Mouse (Mus musculus) Patski (cell line): ENCODE results near the gene Gdf7. TPM values are rescaled to one million over a fixed set of nuclear protein-coding genes. Genes with fewer than 3 reads are reported as not detected.

Source experiments
- ATAC-seq: fragments of 100-300 bp; one replicate; pipeline ENCODE4 v1.8.0; 2021
- CTCF ChIA-PET: fragments of 350-600 bp; sonication (Branson Sonifier 250); formaldehyde crosslinking; loops from one replicate; lab custom pipeline; 2022; ENCODE audit warnings: inconsistent platforms; lab: Charles Lee
- POLR2A ChIA-PET: fragments of 350-600 bp; sonication (Branson Sonifier 250); formaldehyde crosslinking; loops from one replicate; lab custom pipeline; 2022; ENCODE audit warnings: antibody characterized with exemption, inconsistent platforms; lab: Charles Lee
- DNase-seq: peaks from one replicate; pipeline ENCODE4 v3.0.0-alpha.2; 2011; ENCODE audit warnings: low read depth, low spot score
- H3K27me3 ChIP-seq: fragments of 371-371 bp; one replicate; pipeline ENCODE4 v1.5.1; 2021
- CTCF ChIP-seq: fragments of 100-300 bp; IDR thresholded peaks from one replicate; pipeline ENCODE4 v1.5.1; 2021
- in situ Hi-C: fragments of 300-500 bp; cut with MboI; formaldehyde crosslinking; loops from 3 replicates; pipeline ENCODE4 v1.11.1; 2018; ENCODE audit warnings: low pct_unique_long_range_greater_than_20kb, mixed read lengths
- polyA plus RNA-seq: library from polyadenylated mRNA; unstranded; gene quantifications from one replicate; pipeline ENCODE4 v1.2.3, GENCODE M21; 2021

The Gdf7 gene
- not detected for polyA plus RNA-seq

DNA sequence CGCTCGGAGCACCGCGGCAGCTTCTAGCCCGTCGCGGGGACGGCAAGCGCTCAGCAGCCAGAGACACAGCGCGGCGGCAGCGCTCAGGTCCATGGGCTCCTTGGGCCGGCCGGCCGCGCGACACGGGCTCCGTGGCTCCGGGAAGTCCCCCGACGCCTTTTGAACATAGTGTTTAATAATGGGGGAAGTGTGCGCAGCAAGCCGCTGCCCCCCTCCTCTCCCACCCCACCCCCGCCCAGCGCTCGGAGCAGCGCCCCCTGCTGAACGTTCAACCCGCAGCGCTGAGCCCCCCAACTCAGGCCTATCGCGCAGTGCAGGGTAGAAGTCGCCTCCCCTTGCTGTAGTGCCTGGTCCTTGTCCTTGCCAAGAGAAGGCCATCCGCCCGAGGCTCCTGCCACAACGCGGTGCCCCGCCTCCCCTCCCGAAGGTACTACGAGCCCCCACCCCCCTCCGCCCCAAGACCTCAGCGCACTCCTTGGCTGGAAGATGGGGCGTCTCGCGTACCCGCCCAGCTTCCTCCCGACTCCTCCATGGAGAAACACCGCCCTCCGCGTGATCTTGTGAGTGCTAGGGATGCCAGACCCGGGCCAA is at the start of gene Gdf7:
Gene Gdf7, minus strand, starts transcription at position 114 of the 591 bp plus-strand sequence.
- no peak for DNase-seq
- peaks cover 59% of the 10 kb centered on the region for H3K27me3 ChIP-seq
- in situ Hi-C loops: loop anchor here (5.0 to 25.0 kb wide), 2 partner anchors 310 to 710 kb away; no protein-coding TSS in a partner anchor
- no peak for ATAC-seq
- ChIA-PET CTCF (interaction anchor here (2.4 kb wide), 1 partner anchor 14 kb away, joined by 8 read pairs; no protein-coding TSS in a partner anchor), POLR2A (no interaction called here)
- TF ChIP-seq CTCF: no peak

DNA sequence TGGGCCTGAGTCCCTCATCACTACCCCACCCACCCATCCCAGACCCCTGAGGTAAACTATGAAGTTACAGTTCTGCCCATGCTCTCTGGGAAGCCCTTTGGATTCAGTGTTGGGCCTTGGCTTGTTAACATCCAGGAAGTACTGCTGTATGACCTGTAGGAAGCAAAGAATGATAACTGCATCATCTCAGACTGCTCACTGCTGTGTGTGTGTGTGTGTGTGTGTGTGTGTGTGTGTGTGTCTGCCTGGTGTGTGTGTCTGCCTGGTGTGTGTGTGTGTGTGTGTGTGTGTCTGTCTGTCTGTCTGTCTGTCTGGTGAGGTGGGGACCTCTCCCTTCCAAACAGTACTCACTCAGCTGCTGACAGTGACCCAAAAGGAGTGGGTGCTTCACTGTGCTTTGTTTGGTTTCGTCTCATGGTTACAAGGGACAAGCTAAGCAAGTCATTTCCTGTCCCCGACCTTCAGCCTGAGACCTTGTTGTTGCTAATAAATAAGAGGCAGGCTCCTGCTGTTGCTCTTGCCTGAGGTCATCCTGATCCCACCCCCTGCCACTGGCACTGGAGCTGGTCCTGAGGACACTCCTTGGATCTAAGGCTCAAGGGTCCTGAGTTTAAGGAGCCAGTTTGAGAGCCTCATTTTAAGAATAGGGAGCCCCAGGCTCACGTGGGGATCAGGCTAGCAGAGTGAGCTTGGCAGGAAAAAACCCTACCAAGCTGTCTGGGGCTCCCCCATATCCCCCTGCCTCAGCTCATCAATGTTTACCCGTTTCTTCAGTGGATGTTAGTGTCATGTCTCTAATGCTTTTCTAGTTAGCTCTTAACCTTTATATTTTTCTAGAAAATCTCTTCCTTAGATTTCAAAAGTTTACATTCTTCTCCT is 49.5 kb upstream of the Gdf7 start:
- CTCF ChIA-PET: interaction anchor here (0.8 kb wide), 1 partner anchor 9 kb away, joined by 3 read pairs; no protein-coding TSS in a partner anchor
- in situ Hi-C loops: no loop called here
- TF ChIP-seq CTCF: no peak
- POLR2A ChIA-PET: interaction anchor here (1.4 kb wide), 1 partner anchor 17 kb away, joined by 3 read pairs; no protein-coding TSS in a partner anchor
- DNase-seq (no peak), ATAC-seq (no peak)
- no peaks in the 10 kb centered on the region for H3K27me3 ChIP-seq

DNA sequence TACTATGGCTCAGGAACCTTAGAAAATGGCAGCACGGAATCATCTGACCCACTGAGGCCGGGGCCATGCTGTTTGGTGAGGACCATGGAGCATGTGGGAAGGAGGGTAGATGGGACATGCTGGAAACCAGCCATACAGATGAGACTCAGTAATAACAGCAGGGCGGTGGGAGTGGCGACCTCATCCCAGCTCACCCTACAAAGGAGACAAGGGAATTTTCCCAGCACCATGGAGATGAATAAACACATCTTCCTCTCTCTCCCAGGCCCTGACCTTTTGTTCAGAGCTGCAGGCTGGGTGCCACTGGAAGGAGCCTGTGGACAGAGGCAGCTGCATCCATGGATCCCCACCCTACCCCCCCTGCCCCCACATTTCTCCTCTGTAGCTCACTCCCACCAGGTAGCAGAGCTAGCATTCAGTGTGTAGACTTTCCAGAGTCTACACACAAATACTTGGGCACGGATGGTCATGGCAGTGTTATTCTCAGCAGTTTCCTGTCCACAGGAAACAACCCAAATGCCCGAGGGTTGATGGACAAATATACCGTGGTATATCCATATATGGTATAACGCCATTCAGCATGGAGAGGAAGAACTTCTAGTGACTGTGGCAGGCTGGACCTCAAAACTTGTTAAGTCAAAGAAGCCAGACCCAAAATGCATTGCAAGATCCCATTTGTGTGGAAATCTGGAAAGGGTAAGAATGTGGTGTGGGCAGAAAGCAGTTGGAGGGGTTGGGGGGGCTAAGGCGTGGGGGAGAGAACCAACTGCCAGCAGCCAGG is 47.2 kb upstream of the Gdf7 start:
- ATAC-seq (no peak), DNase-seq (no peak)
- POLR2A ChIA-PET: no interaction called here
- CTCF ChIA-PET: no interaction called here
- in situ Hi-C loops: no loop called here
- no peak for TF ChIP-seq CTCF
- no peaks in the 10 kb centered on the region for H3K27me3 ChIP-seq

DNA sequence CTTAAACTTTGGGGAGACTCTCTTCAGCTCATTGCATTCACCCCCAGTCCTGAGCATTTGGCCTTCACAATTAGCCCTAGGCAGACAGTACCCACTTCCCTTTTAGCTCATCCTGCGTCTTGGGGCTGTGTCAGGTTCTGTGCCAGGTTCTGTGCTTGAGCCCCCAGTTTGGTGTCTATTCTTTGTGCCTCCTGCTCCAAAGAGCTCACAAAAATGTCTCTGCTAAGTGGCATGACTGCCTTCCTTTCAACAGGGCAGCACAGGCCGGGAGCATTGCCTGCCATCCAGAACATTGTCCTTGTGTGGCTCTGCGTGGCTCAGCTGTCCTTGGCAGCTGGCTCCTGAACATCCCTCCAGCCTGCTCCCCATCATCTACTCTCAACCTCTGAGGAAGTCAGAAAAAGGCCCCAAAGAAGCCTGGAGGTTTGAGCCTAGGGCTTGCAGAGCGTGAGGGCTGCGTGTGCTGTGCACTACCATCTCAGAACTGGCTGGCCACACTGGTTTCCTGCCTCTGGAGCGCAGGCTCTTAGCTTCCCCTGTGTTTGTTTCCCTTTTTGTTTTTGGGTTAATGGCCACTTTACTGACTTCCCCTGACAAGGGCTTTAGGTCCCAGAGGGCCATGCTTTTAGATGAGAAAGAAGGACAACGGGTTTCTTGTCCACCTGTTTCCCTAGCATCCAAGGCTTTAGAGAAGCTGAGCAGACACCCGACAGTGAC is 46.1 kb upstream of the Gdf7 start:
- ATAC-seq (no peak), DNase-seq (no peak)
- CTCF ChIA-PET: interaction anchor here (0.9 kb wide), 1 partner anchor 10 kb away, joined by 3 read pairs; no protein-coding TSS in a partner anchor
- TF ChIP-seq CTCF: no peak
- no peaks in the 10 kb centered on the region for H3K27me3 ChIP-seq
- in situ Hi-C loops: no loop called here
- POLR2A ChIA-PET: no interaction called here

DNA sequence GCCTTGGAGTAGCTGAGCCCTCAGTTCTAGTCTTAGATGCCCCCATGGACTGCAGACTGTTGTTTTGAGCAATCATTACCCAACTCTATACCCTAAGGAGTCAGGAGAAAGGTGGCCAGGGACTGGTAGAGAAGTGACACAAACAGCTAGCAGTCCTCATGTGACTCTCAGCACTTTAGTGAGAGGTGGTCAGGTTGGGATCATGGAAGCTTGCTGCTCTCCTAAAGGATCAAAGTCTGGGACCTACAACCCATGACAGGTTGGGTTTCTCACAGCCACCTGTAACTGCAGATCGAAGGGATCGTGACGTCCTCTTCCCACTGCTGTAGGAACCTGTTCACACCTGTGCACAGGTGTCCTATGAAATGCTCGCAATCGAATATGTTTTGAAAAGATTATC is 43.8 kb upstream of the Gdf7 start:
- no peaks in the 10 kb centered on the region for H3K27me3 ChIP-seq
- ChIA-PET POLR2A (no interaction called here), CTCF (interaction anchor here (1.3 kb wide), 1 partner anchor 12 kb away, joined by 3 read pairs; no protein-coding TSS in a partner anchor)
- no peak for ATAC-seq
- in situ Hi-C loops: no loop called here
- no peak for DNase-seq
- no peak for TF ChIP-seq CTCF

DNA sequence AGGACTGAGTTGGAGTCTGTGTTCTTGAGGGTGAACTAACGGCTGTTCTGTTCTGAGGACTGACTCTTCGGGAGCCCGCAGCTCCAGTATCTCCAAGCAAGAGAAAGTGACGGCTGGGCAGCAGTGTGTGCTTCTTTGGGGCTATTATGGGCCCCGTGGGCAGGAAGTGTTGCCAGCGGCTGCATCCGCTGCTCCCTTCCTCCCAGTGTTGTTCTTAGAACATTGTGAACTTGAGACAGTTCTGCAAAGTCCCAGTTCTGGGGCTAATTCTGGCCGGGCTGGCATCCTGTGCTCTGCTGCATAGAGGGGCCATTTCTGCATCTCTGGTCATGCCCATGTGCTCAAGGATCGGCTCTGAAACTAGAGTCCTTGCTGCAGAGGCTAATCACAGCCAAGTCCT is 43.1 kb upstream of the Gdf7 start:
- ATAC-seq (no peak), DNase-seq (no peak)
- CTCF ChIA-PET: no interaction called here
- in situ Hi-C loops: no loop called here
- no peaks in the 10 kb centered on the region for H3K27me3 ChIP-seq
- no peak for TF ChIP-seq CTCF
- POLR2A ChIA-PET: no interaction called here

DNA sequence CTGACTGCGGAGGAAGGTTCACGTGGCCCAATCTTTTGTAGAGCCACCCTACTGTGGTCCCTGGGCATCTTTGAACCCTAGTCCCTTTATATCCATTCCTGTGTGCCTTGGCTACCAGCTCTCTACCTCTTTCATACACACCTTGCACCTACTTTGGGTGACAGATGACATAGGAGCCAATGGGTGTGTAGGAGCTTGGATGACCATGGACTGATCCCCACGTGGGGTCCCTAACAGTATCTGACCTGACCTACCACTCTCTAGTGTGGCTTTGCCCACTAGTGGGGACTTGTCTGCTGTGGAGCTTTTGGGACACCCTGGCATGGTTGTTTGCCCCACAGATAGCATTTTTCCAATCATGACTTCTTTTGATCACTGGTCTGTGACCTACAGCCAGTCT is 41.6 kb upstream of the Gdf7 start:
- DNase-seq: no peak
- in situ Hi-C loops: no loop called here
- no peak for TF ChIP-seq CTCF
- ChIA-PET CTCF (no interaction called here), POLR2A (no interaction called here)
- H3K27me3 ChIP-seq: no peaks in the 10 kb centered on the region
- no peak for ATAC-seq

DNA sequence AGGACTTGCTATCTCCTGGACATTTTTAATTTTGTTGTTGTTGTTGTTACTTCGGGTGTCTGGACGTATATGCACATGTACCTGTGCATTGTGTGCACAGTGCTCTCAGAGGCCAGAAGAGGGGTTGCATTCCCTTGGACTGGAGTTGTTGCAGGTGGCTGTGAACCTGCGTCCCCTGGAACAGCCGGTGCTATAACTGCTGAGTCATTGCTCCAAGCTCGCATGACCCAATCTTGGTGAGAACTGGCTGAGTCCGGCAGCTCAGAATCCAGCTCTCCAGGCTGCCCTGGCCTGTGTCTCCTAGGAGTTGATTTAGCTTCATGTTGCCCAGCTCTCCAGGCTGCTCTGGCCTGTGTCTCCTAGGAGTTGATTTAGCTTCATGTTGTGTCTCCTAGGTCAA is 39.3 kb upstream of the Gdf7 start:
- ChIA-PET POLR2A (interaction anchor here (0.9 kb wide), 1 partner anchor 159 kb away, joined by 3 read pairs; the partner anchor contains the start of gene Rhob), CTCF (interaction anchor here (1.0 kb wide), 1 partner anchor 157 kb away, joined by 3 read pairs; no protein-coding TSS in a partner anchor)
- TF ChIP-seq CTCF: no peak
- ATAC-seq (no peak), DNase-seq (no peak)
- in situ Hi-C loops: no loop called here
- H3K27me3 ChIP-seq: no peaks in the 10 kb centered on the region

DNA sequence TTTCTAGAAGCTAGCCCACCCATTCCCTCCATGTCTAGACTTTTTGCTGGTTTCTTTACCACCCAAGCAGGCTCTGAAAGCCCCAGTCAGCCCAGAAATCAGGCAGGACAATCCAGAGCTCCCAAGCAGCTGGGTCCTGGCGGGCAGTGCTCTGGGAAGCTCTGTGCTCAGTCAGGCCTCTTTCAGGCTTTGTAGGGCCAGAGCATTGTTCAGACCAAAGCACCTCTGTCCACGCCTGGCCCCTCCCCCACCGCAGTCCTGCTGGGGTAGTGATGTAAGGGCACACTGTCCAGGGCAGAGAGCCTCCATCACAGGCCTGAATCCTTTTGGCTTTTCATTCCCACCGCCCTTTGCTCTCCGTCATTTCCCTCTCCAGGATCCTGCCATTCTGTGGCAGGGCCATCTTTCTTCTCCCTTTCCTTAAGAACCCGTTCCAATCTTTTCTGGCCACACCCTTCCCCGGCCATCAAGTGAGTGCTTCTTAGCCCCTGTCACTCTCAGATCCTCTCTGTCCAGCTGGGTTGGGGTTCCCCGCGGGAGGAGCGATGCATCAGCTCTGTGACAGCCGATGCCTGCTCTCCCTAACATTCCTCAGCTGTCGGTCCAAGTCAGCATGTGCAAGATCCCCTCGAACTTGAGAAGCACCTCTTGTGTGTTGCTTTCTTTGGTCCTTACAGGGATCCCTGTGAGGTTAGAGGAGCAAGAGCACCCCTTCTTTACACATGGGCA is 38.0 kb upstream of the Gdf7 start:
- DNase-seq: no peak
- POLR2A ChIA-PET: interaction anchor here (0.5 to 1.3 kb wide), 2 partner anchors 38 to 157 kb away, joined by 3 read pairs; no protein-coding TSS in a partner anchor
- CTCF ChIA-PET: interaction anchor here (1.7 to 1.8 kb wide), 2 partner anchors 38 to 159 kb away, joined by 5 to 6 read pairs; no protein-coding TSS in a partner anchor
- H3K27me3 ChIP-seq: no peaks in the 10 kb centered on the region
- TF ChIP-seq CTCF: no peak
- ATAC-seq: no peak
- in situ Hi-C loops: no loop called here
